Comparison of ENCODE assay signal across 22 mouse cellular contexts in genomic region chr8:94754486-94754885, GRCm38 (mm10). TPM values are rescaled to one million over a fixed set of nuclear protein-coding genes. Genes with fewer than 3 reads are reported as not detected.
DNase-seq lines count a peak whose midpoint lies in the region; ATAC-seq and TF ChIP-seq lines count a peak whose summit lies in the region.
"Had no signal": no experiment of that assay in that cellular context is flagged by ENCODE, and none has a peak within 500 bp of the region (broad histone marks: within the 10 kb centered on the region; RNA-seq: fewer than 3 reads in every experiment).

No protein-coding gene starts in this region.

- no peak for TF ChIP-seq CTCF in midbrain, postnatal 0 days (IDR thresholded peaks at IDR 0.05)
- TF ChIP-seq CTCF in small intestine, adult 2 months (IDR thresholded peaks at IDR 0.05; ENCODE audit: extremely low read depth, insufficient read length, insufficient replicate concordance, low read depth, low read length) = no peak
- no peak for TF ChIP-seq CTCF in gastrocnemius, adult 2 months (IDR thresholded peaks at IDR 0.05)

- intact Hi-C loops in gastrocnemius, adult 2 months (cut with DNase I) = no loop called here

- peaks cover 21% of the 10 kb centered on the region for H3K4me1 ChIP-seq in midbrain, embryonic 10.5 days
- H3K4me1 ChIP-seq in midbrain, postnatal 0 days (ENCODE audit: insufficient read depth, low read length) = no peaks in the 10 kb centered on the region
- no peaks in the 10 kb centered on the region; the same call in 1 of the 2 replicates for H3K4me1 ChIP-seq in intestine, embryonic 16.5 days (ENCODE audit: control insufficient read depth, insufficient read depth, low read length)
- H3K4me1 ChIP-seq in small intestine, adult 2 months (ENCODE audit: control insufficient read depth, insufficient read depth, insufficient read length, low read length) = peaks cover 10% of the 10 kb centered on the region; the same call in 1 of the 2 replicates
- no peaks in the 10 kb centered on the region for H3K4me1 ChIP-seq in forebrain, embryonic 16.5 days (replicated peaks; ENCODE audit: control insufficient read depth, insufficient read depth, low read length)
- H3K4me1 ChIP-seq: embryonic facial prominence, embryonic 15.5 days; heart, embryonic 13.5 days; hindbrain, embryonic 15.5 days had no signal

- no peaks in the 10 kb centered on the region for H3K36me3 ChIP-seq in midbrain, embryonic 10.5 days
- H3K36me3 ChIP-seq in midbrain, postnatal 0 days (ENCODE audit: insufficient read depth, low read length) = no peaks in the 10 kb centered on the region
- no peaks in the 10 kb centered on the region for H3K36me3 ChIP-seq in intestine, embryonic 16.5 days (ENCODE audit: control insufficient read depth, insufficient read depth, low read length)
- H3K36me3 ChIP-seq in small intestine, adult 2 months (ENCODE audit: control insufficient read depth, insufficient read depth, low read length) = no peaks in the 10 kb centered on the region
- no peaks in the 10 kb centered on the region for H3K36me3 ChIP-seq in forebrain, embryonic 16.5 days (ENCODE audit: control insufficient read depth, insufficient read depth)
- H3K36me3 ChIP-seq: embryonic facial prominence, embryonic 15.5 days; forebrain, embryonic 10.5 days; heart, embryonic 13.5 days; hindbrain, embryonic 15.5 days had no signal

- no peak overlapping the region for H3K4me3 ChIP-seq in midbrain, embryonic 10.5 days
- H3K4me3 ChIP-seq in midbrain, postnatal 0 days (ENCODE audit: low read depth, low read length) = no peak overlapping the region
- no peak overlapping the region for H3K4me3 ChIP-seq in intestine, embryonic 16.5 days (ENCODE audit: low read length)
- no peak overlapping the region for H3K4me3 ChIP-seq in small intestine, adult 2 months (ENCODE audit: low read depth, low read length)
- H3K4me3 ChIP-seq in gastrocnemius, adult 2 months = no peak overlapping the region
- no peak overlapping the region for H3K4me3 ChIP-seq in forebrain, embryonic 16.5 days (replicated peaks; ENCODE audit: low read length)
- H3K4me3 ChIP-seq: embryonic facial prominence, embryonic 15.5 days; erythroblast, embryonic 14.5 days; forebrain, embryonic 10.5 days; heart, embryonic 13.5 days; hindbrain, embryonic 15.5 days had no signal

- H3K9ac ChIP-seq in midbrain, postnatal 0 days (replicated peaks; ENCODE audit: low read length, poor library complexity, severe bottlenecking) = no peak overlapping the region
- no peak overlapping the region for H3K9ac ChIP-seq in intestine, embryonic 16.5 days (ENCODE audit: low read depth, low read length)
- no peak overlapping the region for H3K9ac ChIP-seq in forebrain, embryonic 16.5 days (replicated peaks; ENCODE audit: low read depth, low read length)
- H3K9ac ChIP-seq: embryonic facial prominence, embryonic 15.5 days; heart, embryonic 13.5 days; hindbrain, embryonic 15.5 days had no signal

- H3K27ac ChIP-seq in midbrain, embryonic 10.5 days (replicated peaks) = peak overlapping the region; percentile 65
- no peak overlapping the region for H3K27ac ChIP-seq in midbrain, postnatal 0 days (ENCODE audit: low read depth, low read length)
- H3K27ac ChIP-seq in intestine, embryonic 16.5 days (ENCODE audit: low read length) = no peak overlapping the region
- peak overlapping the region; percentile 40; the same call in 1 of the 2 replicates for H3K27ac ChIP-seq in small intestine, adult 2 months (ENCODE audit: insufficient read depth, low read depth, low read length)
- H3K27ac ChIP-seq in gastrocnemius, adult 2 months = no peak overlapping the region
- H3K27ac ChIP-seq in forebrain, embryonic 16.5 days (ENCODE audit: low read length) = no peak overlapping the region
- H3K27ac ChIP-seq: embryonic facial prominence, embryonic 15.5 days; heart, embryonic 13.5 days; hindbrain, embryonic 15.5 days had no signal

- H3K9me3 ChIP-seq in midbrain, embryonic 10.5 days (replicated peaks) = no peaks in the 10 kb centered on the region
- H3K9me3 ChIP-seq in midbrain, postnatal 0 days (ENCODE audit: low read length) = no peaks in the 10 kb centered on the region
- H3K9me3 ChIP-seq in intestine, embryonic 16.5 days (ENCODE audit: control insufficient read depth, low read length) = no peaks in the 10 kb centered on the region
- H3K9me3 ChIP-seq in forebrain, embryonic 16.5 days (ENCODE audit: control insufficient read depth, low read length) = no peaks in the 10 kb centered on the region
- H3K9me3 ChIP-seq: embryonic facial prominence, embryonic 15.5 days; forebrain, embryonic 10.5 days; hindbrain, embryonic 15.5 days had no signal

- DNase-seq in midbrain, embryonic 10.5 days (ENCODE audit: low spot score) = no peak
- no peak for DNase-seq in midbrain, postnatal 0 days (ENCODE audit: low spot score)
- no peak for DNase-seq in layer of hippocampus, adult 18-20 months (ENCODE audit: low spot score in 2 of 2)
- no peak for DNase-seq in gastrocnemius, adult 2 months
- DNase-seq: adrenal gland, adult 8-10 months; adrenal gland, postnatal 36 days; cerebellum, adult 11 months; cerebellum, adult 8-10 months; cerebellum, postnatal 14 days; gastrocnemius, postnatal 14 days; heart, postnatal 36 days had no signal

- WGBS in midbrain, embryonic 10.5 days = 43% methylated on average over 2 of the region's 2 CpGs
- 58% methylated on average over 2 of the region's 2 CpGs for WGBS in midbrain, postnatal 0 days
- WGBS in intestine, embryonic 16.5 days = 65% methylated on average over 2 of the region's 2 CpGs
- WGBS in small intestine, adult 2 months = 33% methylated on average over 2 of the region's 2 CpGs
- WGBS in forebrain, embryonic 16.5 days = 75% methylated on average over 2 of the region's 2 CpGs

- no peak for ATAC-seq in midbrain, postnatal 0 days (ENCODE audit: low FRiP score)
- ATAC-seq in intestine, embryonic 16.5 days = peak; percentile 90
- no peak for ATAC-seq in forebrain, embryonic 16.5 days
- ATAC-seq: forebrain, embryonic 14.5 days had no signal

- H3K27me3 ChIP-seq in midbrain, embryonic 10.5 days (ENCODE audit: low read depth, poor library complexity, severe bottlenecking) = no peaks in the 10 kb centered on the region
- H3K27me3 ChIP-seq in midbrain, postnatal 0 days (ENCODE audit: insufficient read depth, low read length) = no peaks in the 10 kb centered on the region
- H3K27me3 ChIP-seq in intestine, embryonic 16.5 days (replicated peaks; ENCODE audit: control insufficient read depth, insufficient read depth, low read length) = no peaks in the 10 kb centered on the region
- no peaks in the 10 kb centered on the region for H3K27me3 ChIP-seq in small intestine, adult 2 months (ENCODE audit: control insufficient read depth, insufficient read depth, low read length)
- H3K27me3 ChIP-seq in forebrain, embryonic 16.5 days (replicated peaks; ENCODE audit: control insufficient read depth, insufficient read depth, low read length) = no peaks in the 10 kb centered on the region
- H3K27me3 ChIP-seq: embryonic facial prominence, embryonic 15.5 days; heart, embryonic 13.5 days; hindbrain, embryonic 15.5 days had no signal

- H3K4me2 ChIP-seq in midbrain, postnatal 0 days (ENCODE audit: low read depth, low read length, poor library complexity, severe bottlenecking) = no peak overlapping the region
- no peak overlapping the region for H3K4me2 ChIP-seq in intestine, embryonic 16.5 days (ENCODE audit: low read depth, low read length)
- H3K4me2 ChIP-seq in forebrain, embryonic 16.5 days (ENCODE audit: low read length) = no peak overlapping the region
- H3K4me2 ChIP-seq: embryonic facial prominence, embryonic 15.5 days; heart, embryonic 13.5 days; hindbrain, embryonic 15.5 days had no signal

- TF ChIP-seq POLR2A in small intestine, adult 2 months (IDR thresholded peaks at IDR 0.05; ENCODE audit: low read depth, low read length) = no peak

RNA-seq across cellular contexts. Expression of gene Ccl22, which starts 9.1 kb away (rescaled TPM):
- polyA plus RNA-seq in midbrain, embryonic 10.5 days (2016; fragmentation: Nextera tagmentation; extraction: Ambion mirVana) = not detected in 2 replicates
- total RNA-seq in midbrain, postnatal 0 days (2014; rRNA removed) = not detected in 2 replicates
- polyA plus RNA-seq in midbrain, postnatal 0 days (2015; fragmentation: Nextera tagmentation; extraction: Ambion mirVana) = not detected in 2 replicates
- polyA plus RNA-seq in intestine, embryonic 16.5 days (2015; fragmentation: Nextera tagmentation; extraction: Ambion mirVana) = 0.10 TPM in 1 of 2 replicates, not detected in the other
- polyA plus RNA-seq in small intestine, adult 2 months (2012; rRNA removed) = 4.2 and 6.5 TPM in 2 replicates
- total RNA-seq in layer of hippocampus, adult 18-20 months (2021) = under 1 TPM; 0.15 to 0.23 TPM
- not detected for total RNA-seq in gastrocnemius, adult 2 months (2021)
- not detected in 2 replicates for polyA plus RNA-seq in forebrain, embryonic 16.5 days (2015; fragmentation: Nextera tagmentation; extraction: Ambion mirVana)
- total RNA-seq: adrenal gland, postnatal 36 days; gastrocnemius, postnatal 14 days; heart, postnatal 36 days had no signal
- polyA plus RNA-seq: embryonic facial prominence, embryonic 15.5 days; forebrain, embryonic 10.5 days; forebrain, embryonic 14.5 days; heart, embryonic 13.5 days; heart, postnatal 0 days; hindbrain, embryonic 11.5 days; hindbrain, embryonic 15.5 days had no signal

RNA-seq across cellular contexts. Expression of gene Cx3cl1, which starts 17.3 kb away (rescaled TPM):
- 13.6 and 14.3 TPM in 2 replicates for polyA plus RNA-seq in midbrain, embryonic 10.5 days (2016; fragmentation: Nextera tagmentation; extraction: Ambion mirVana)
- 82.0 and 111 TPM in 2 replicates for total RNA-seq in midbrain, postnatal 0 days (2014; rRNA removed)
- 105 and 110 TPM in 2 replicates for polyA plus RNA-seq in midbrain, postnatal 0 days (2015; fragmentation: Nextera tagmentation; extraction: Ambion mirVana)
- 34.7 and 47.2 TPM in 2 replicates for polyA plus RNA-seq in intestine, embryonic 16.5 days (2015; fragmentation: Nextera tagmentation; extraction: Ambion mirVana)
- polyA plus RNA-seq in small intestine, adult 2 months (2012; rRNA removed) = 55.9 and 160 TPM in 2 replicates
- total RNA-seq in layer of hippocampus, adult 18-20 months (2021) = 100 to 1,000 TPM; 400 to 401 TPM
- total RNA-seq in gastrocnemius, adult 2 months (2021) = 1 to 10 TPM in 1 of 2 experiments, under 1 TPM in 1; 0.36 to 1.0 TPM
- 15.1 and 23.8 TPM in 2 replicates for polyA plus RNA-seq in forebrain, embryonic 16.5 days (2015; fragmentation: Nextera tagmentation; extraction: Ambion mirVana)

RNA-seq across cellular contexts. Expression of gene Ccl17, which starts 55.8 kb away (rescaled TPM):
- not detected in 2 replicates for polyA plus RNA-seq in midbrain, embryonic 10.5 days (2016; fragmentation: Nextera tagmentation; extraction: Ambion mirVana)
- total RNA-seq in midbrain, postnatal 0 days (2014; rRNA removed) = 8.5 TPM in 1 of 2 replicates, not detected in the other
- polyA plus RNA-seq in midbrain, postnatal 0 days (2015; fragmentation: Nextera tagmentation; extraction: Ambion mirVana) = 4.4 and 4.7 TPM in 2 replicates
- 0.29 and 1.3 TPM in 2 replicates for polyA plus RNA-seq in intestine, embryonic 16.5 days (2015; fragmentation: Nextera tagmentation; extraction: Ambion mirVana)
- polyA plus RNA-seq in small intestine, adult 2 months (2012; rRNA removed) = 0.62 and 0.94 TPM in 2 replicates
- 1 to 10 TPM; 4.7 to 4.9 TPM for total RNA-seq in layer of hippocampus, adult 18-20 months (2021)
- total RNA-seq in gastrocnemius, adult 2 months (2021) = not detected
- polyA plus RNA-seq in forebrain, embryonic 16.5 days (2015; fragmentation: Nextera tagmentation; extraction: Ambion mirVana) = 0.77 TPM in 1 of 2 replicates, not detected in the other
- total RNA-seq: gastrocnemius, postnatal 14 days; heart, postnatal 36 days had no signal
- polyA plus RNA-seq: embryonic facial prominence, embryonic 15.5 days; erythroblast, embryonic 14.5 days; forebrain, embryonic 10.5 days; heart, postnatal 0 days; hindbrain, embryonic 11.5 days had no signal

RNA-seq across cellular contexts. Expression of gene Pllp, which starts 58.4 kb away (rescaled TPM):
- polyA plus RNA-seq in midbrain, embryonic 10.5 days (2016; fragmentation: Nextera tagmentation; extraction: Ambion mirVana) = 0.34 and 0.36 TPM in 2 replicates
- 8.4 and 9.8 TPM in 2 replicates for total RNA-seq in midbrain, postnatal 0 days (2014; rRNA removed)
- 8.6 and 10.5 TPM in 2 replicates for polyA plus RNA-seq in midbrain, postnatal 0 days (2015; fragmentation: Nextera tagmentation; extraction: Ambion mirVana)
- 55.6 and 64.0 TPM in 2 replicates for polyA plus RNA-seq in intestine, embryonic 16.5 days (2015; fragmentation: Nextera tagmentation; extraction: Ambion mirVana)
- 50.9 and 84.3 TPM in 2 replicates for polyA plus RNA-seq in small intestine, adult 2 months (2012; rRNA removed)
- total RNA-seq in layer of hippocampus, adult 18-20 months (2021) = 10 to 100 TPM; 37.0 to 42.6 TPM
- total RNA-seq in gastrocnemius, adult 2 months (2021) = 1 to 10 TPM in 1 of 2 experiments, under 1 TPM in 1; 0.86 to 1.0 TPM
- polyA plus RNA-seq in forebrain, embryonic 16.5 days (2015; fragmentation: Nextera tagmentation; extraction: Ambion mirVana) = 1.6 and 1.7 TPM in 2 replicates
- polyA plus RNA-seq: erythroblast, embryonic 14.5 days had no signal

Comparison
In these comparisons a context has a peak if more than half of its experiments do, and no peak if none do; other contexts are left out.
1. H3K27ac ChIP-seq: peak in midbrain, embryonic 10.5 days (single experiment) and small intestine, adult 2 months (single experiment); none in midbrain, postnatal 0 days (single experiment), intestine, embryonic 16.5 days (single experiment), gastrocnemius, adult 2 months (single experiment) and forebrain, embryonic 16.5 days (single experiment).